Mouse (Mus musculus) kidney, adult 8-10 months (tissue): ENCODE measurements around the gene Olfr1499.
"Not testable (repeated sequence)": the region's sequence is repeated elsewhere in the genome, so short reads cannot be mapped to it uniquely, and the experiment has no call there.

Source experiments
- DNase-seq, 2 experiments: peaks; one replicate each; pipeline ENCODE4 v3.0.0; 2022

Olfr1499 gene

DNA sequence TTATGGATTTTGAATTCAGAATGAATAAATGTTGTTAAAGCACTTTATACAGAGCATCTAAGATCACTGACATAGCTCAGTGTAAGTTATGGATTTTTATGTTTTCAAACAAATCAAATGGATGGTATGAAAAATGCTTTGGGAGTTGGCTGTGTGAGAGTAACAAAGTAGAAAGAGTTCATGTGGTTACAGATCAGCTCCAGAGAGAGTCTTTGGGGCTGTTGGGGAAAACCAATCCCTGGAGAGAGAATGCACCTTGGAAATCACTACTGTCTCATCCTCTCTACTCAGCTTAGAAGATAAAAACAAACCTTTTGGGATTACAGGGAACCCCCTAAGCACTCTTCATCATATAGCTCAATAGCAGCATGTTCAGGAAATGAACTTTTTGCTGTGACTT is at the start of gene Olfr1499:
Olfr1499 (minus strand) TSS at position 101 of the 400 bp plus-strand sequence.
- no peak for DNase-seq

DNA sequence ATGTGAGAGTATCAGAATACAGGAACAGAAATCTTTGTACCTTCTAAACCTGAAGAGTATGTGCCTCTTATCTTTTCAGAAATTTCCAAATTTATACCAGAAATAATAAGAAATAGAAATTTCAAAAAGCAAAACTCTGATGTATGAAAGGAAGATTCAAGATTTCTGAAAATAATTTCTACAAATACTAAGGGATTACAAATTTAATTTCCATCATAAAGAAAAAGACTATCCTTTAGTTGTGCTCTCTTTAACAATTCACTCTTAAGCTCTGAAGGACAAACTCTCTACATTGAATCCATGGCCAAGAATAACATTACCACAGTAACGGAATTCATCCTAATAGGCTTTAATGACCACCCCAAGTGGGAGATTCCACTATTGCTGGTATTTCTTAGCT is 42.2 kb upstream of the Olfr1499 start, which contains the start of gene Olfr1502:
Olfr1502 (plus strand) TSS at position 301 of the 400 bp plus-strand sequence.
- DNase-seq: no peak

DNA sequence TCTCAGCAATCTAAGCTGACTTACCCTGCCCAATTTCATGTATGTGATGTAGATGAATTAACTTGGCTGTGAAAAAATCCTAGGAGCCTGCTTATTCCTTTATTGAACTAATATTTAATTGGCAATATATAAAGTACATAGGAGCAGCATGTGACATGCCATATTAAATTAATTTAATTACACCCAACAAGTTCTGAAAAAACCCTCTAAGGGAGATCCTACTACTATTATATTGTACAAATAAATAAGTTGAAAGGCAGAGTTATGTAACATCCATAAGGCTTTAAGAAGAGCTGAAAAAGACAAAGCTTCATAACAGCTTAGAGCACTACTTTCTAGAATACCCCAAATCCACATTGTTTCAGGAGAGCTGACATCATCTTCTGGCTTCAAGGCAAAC is 31.3 kb upstream of the Olfr1499 start, which contains the start of gene Olfr1501:
Olfr1501 (minus strand) TSS at position 101 of the 400 bp plus-strand sequence.
- not testable (repeated sequence) for DNase-seq

DNA sequence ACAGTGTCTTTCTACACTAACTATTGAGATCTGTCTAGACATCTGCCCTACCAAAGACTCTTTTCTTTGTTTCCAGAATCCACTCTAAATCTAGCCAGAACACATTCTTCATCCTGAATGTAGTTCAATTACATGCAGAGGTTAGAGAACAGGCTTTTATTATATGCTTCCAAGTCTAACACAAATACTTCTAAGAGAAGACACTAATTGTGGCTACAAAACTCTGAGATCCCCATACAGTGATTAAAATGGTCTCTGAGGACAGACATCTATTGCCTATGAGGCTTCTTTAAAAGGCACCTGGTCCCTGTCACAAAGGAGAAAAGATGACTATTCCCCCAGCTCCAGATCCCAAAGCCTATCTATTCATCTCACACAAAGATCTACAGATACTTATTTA is 11.1 kb upstream of the Olfr1499 start, which contains the start of gene Olfr1500:
Olfr1500 (minus strand) TSS at position 101 of the 400 bp plus-strand sequence.
- DNase-seq: no peak

DNA sequence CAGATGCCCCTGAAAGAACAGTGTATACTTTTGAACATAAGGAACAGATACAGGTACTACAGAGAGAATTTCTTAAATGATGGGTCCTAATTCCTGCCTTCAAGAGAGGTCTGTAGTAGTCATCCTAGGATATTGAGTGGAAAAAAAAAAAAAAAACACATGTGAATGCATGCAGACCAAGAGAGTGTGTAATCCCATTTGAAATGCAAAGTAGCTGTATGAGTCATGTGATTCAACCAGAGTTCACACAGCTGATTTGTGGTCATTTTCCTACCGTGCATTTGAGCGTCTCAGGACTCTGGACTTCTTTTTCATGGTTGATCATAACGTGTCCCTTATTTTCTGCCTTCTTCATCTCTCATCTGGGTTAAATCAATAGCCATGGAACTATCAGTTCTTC is 9.2 kb upstream of the Olfr1499 start:
- no peak for DNase-seq

DNA sequence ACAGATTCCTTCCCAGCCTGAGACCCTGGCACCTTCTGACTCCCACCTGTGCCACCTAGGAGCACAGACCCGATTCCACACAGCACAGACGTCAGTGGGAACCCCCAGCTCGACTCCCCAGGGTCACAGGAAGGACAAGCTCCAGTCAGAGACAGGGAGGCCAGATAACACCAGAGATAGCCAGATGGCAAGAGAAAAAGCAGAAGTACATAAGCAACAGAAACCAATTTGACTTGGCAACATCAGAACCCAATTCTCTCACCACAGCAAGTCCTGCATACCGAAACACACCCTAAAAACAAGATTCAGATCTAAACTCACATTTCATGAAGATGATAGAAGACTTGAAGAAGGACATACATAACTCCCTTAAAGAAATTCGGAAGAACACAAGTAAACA is 1.6 kb upstream of the Olfr1499 start:
- DNase-seq: no peak

DNA sequence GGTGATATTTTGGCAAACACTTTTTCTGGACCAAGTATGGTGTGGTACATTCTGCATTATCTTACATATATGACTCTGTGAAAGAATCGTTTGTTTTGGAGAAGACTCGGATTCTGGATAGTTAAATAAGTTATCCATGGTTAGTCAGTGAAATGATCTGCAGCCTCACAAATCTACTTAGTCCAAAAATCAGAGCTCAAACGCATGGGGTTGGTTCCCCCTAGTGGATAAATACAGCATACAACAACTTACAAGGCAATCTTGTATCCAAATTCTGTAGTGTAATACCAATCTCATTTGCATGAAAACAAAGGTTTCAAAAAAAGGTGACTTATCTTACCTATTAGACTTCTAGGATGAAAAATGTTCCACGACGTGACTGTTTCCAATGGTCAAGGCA is 420 bp downstream of the Olfr1499 start:
- DNase-seq: no peak

DNA sequence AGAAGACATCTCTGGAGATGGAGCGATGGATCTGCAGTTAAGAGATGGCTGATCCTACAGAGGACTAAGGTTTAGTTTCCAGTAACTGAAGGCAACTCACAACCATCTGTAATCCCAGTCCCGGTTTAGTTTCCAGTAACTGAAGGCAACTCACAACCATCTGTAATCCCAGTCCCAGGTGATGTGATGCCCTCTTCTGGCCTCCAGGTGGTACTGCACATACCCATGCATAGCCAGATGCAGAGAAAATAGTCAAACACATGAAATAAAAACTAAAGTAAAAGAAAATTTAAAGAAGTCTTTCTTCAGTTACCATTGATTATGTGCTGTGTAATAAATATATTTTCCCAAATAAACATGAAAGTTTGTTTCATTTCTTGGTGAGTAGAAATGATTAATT is 6.4 kb downstream of the Olfr1499 start:
- no peak for DNase-seq

DNA sequence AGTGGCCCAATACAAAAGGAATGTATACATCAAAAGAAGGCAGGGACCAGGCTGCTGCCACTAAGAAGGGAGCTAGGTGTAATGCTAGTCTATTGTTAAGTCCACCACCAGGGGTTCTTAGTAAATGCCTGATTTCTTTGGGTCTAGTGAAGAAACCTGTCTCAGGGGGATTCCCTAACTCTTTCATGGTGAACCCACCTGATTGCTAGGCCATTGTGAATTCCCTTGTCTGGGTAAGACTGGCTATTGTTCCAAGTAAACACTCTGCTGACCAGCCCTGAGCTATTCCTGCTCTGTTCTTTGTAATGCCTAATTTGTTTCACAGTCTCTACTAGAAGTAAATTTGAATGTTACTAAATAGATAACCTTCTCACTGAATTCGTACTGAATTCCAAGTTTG is 13.8 kb downstream of the Olfr1499 start:
- DNase-seq: not testable (repeated sequence)

DNA sequence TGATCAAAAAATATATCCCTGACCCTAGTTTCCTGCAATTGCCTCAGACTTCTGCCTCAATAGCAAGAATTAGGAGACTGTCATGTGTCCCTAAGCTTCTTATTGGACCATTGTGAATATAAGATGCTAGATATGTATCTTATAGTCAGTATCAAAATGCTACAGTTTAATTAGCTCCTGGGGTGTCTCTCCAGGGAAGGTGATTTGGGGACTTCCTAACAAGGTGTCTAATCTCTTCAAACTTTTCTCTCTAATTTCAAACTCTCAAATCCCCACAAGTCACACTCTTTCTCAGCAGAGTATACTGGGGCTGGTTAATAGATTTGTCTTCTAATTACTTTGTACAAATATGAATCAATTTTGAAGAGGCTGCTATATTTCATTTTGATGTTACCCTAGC is 21.1 kb downstream of the Olfr1499 start, which contains the start of gene Olfr1497:
Olfr1497 (minus strand) TSS at position 101 of the 400 bp plus-strand sequence.
- no peak for DNase-seq

DNA sequence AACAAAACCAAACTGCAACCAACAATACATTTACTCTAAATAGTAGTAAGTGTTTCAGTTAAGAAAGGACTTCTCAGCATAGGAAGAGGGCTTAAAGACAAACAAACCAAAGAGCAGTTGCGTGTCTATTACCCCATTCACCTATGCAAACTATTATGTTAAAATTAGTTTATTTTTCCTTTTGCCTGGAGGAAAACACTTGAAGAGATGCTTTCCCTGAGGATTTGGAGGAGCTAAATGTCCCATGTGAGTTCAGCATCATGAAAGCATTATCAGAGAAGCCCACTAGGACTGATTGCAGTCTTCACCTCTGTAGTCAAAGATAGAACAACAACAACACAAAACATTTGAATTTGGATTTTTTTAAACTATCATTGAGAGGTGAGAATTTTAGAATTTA is 41.7 kb downstream of the Olfr1499 start, which contains the start of gene Olfr1496:
Olfr1496 (plus strand) TSS at position 301 of the 400 bp plus-strand sequence.
- no peak for DNase-seq

DNA sequence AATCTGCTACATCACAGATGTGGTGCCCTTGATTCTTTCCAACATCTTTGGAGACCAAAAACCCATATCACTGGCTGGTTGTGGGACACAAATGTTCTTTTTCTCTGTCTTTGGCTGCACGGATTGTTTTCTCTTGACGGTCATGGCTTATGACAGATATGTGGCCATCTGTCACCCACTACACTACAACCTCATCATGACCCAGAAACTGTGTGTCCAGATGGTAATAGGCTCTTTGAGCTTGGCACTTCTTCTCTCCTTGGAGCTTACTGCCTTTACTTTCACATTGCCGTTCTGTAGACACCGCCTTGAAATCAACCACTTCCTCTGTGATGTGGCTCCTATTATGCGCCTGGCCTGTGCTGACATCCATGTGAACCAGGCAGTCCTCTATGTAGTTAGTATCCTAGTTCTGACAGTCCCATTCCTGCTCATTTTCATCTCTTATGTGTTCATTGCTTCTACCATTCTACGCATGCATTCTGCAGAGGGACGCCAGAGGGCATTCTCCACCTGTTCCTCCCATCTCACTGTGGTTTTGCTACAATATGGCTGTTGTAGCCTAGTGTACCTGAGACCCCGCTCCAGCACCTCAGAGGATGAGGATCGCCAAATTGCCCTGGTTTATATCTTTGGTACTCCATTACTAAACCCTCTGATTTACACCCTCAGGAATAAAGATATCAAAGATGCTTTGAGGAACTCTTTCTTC is 50.5 kb downstream of the Olfr1499 start:
- no peak for DNase-seq

DNA sequence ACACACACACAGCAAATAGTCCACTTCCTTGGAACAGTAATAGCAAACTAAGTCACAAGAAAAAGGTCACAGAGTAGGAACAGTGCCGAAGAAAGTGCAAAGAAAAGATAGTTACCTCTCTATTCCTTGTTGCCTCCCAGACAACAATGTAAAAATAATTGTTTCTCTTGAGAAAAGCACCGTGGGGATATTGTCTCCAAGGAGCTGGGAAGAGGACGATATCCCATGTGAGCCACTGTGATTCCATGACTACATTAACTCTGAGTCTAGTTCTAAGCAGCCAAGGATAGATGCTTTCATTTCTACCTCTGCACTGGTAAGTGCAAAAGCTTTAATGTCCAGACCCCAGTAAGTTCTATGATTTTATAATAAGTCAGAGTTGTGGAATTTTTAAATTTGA is 54.9 kb downstream of the Olfr1499 start, which contains the start of gene Olfr1495:
Olfr1495 (plus strand) TSS at position 301 of the 400 bp plus-strand sequence.
- DNase-seq: no peak
